Mouse (Mus musculus) retina, postnatal 1 day (tissue): Measurements from ENCODE around the gene Abhd17a.

ENCODE experiments used
- DNase-seq: peaks from one replicate; pipeline ENCODE4 v3.0.0-alpha.2; 2012

The Abhd17a gene

DNA sequence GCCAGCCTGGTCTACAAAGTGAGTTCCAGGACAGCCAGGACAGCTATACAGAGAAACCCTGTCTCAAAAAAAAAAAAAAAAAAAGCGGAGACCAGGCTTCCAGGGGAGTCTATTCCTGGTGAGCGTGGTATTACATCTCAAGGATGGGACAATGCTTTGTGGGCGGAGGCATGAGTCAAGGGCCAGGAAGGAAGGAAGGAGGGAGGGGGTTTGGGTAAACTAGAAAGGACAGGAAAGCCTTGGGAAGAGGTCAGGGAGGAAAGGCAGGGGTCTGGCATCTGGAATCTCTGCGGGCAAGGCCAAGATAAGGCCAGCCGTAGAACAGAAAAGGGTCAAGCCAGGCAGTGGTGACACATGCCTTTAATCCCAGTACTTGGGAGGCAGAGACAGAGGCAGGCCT is 50.6 kb downstream of the Abhd17a start:
- DNase-seq, result no peak

DNA sequence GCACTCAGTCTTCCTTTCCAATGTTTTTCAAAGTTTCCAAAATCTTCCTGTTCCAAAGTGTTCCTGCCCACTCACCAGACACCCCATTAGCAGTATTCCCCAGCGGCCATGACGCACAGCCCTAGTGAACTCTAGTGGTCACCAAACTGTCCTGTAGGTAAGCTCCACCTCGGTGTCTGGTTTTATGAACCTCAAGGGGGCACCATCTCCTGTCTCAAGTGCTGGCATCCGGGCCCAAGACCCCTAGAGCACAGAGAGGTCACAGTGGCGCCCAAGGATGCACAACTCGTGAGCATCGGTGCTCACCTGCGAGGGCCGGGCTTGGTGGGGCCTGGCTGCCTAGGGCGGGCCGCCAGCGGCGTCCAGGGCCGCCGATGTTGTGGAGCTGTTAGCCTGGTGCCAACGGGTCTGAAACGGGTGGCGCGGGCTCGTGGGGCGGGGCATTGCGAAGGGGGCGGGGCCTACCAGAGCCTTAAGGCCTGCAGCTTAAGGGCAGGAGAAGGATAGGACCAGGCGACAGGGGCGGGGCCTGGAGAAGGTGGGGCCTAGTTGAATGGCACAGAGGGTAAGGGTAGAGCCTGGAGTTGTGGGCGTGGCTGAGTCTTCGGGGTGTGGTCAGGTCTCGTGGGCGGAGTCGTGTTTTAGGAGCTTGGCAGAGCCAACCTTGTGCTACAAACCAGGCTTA is 51.3 kb downstream of the Abhd17a start, which contains the start of gene Atp8b3:
Gene Atp8b3 (minus strand): TSS at position 415 of the 685 bp plus-strand sequence.
- peak; percentile 87 for DNase-seq

GRCm38 (mm10) chr10:80538180-80538579 is 52.0 kb downstream of the Abhd17a start:
- peak; percentile 20 for DNase-seq

DNA sequence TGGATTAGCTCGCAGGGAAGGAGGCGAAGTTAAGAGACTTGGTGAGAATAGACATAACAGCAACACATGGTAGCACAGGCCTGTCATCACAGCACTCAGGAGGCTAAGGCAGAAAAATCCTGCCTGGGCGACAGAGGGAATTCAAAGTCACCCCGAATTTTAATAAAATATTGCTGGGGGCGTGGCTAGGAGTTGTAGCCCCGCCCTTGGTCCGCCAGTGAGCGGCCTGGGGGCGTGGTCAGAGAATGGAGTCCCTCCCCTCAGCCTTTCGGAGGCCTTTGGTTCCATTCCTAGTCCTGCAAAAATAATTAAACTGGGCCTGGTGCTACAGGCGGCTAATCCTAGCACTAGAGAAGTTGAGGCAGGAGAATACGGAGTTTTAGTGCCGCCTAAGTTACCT is 54.4 kb downstream of the Abhd17a start:
- no peak for DNase-seq

- DNase-seq, result no peak
These were observed 55.1 kb downstream of the Abhd17a start for GRCm38 (mm10) chr10:80535071-80535470.

DNA sequence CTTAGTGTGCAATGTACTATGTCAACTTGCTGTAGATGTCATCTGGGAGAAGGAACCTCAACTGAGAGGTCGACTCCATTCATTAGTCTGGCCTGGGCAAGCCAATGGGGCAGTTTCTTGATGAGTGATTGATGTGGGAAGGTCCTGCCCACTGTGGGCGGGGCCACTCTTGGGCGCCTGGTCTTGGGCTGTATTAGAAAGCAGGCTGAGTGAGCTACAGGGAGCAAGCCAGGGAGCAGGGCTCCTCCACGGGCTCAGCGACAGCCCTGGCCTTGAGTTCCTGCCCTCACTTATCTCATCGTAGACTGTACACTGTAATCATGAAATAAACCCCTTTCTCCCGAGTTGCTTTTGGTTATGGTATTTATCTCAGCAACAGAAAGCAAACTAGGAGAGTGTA is 56.4 kb downstream of the Abhd17a start:
- DNase-seq, result peak; percentile 62
